Mouse (Mus musculus) liver, embryonic 14.5 days (tissue): Measurements from ENCODE around the gene Abca1. TPM values are rescaled to one million over a fixed set of nuclear protein-coding genes. Genes with fewer than 3 reads are reported as not detected.

Source experiments
- ATAC-seq: fragments of 200-750 bp; cut with Nextera tagmentation; 2 replicates; pipeline ENCODE4 v1.8.0; 2017; ENCODE audit warnings: moderate number of reproducible peaks, mild to moderate bottlenecking, moderate library complexity; ENCODE audit not compliant: insufficient read depth
- DNase-seq, 3 experiments: peaks; one replicate each; pipeline ENCODE4 v3.0.0-alpha.2; 2012 to 2013; ENCODE audit warnings: low read depth in 3 of 3, low spot score in 3 of 3
- H3K27ac ChIP-seq: fragments of 300-500 bp; sonication (generic); 2 replicates; pipeline ENCODE4 v1.5.1; 2014; ENCODE audit warnings: moderate library complexity, mild to moderate bottlenecking, control low read depth, inconsistent platforms
- H3K27me3 ChIP-seq: fragments of 300-500 bp; sonication (generic); 2 replicates; pipeline ENCODE4 v1.6.1; 2014; ENCODE audit warnings: mild to moderate bottlenecking, low read length, moderate library complexity; ENCODE audit not compliant: control insufficient read depth, insufficient read depth
- H3K36me3 ChIP-seq: fragments of 300-500 bp; sonication (generic); replicated peaks from 2 replicates; pipeline ENCODE4 v1.6.1; 2014; ENCODE audit warnings: low read depth; ENCODE audit not compliant: control insufficient read depth, insufficient read depth
- H3K4me1 ChIP-seq, 2 experiments: fragments of 200-500 bp in 1 of 2; fragments of 300-500 bp in 1 of 2; sonication (generic) in 1 of 2; replicated peaks; 2 replicates each; pipeline ENCODE4 v1.6.1; 2012 to 2014; ENCODE audit warnings: antibody characterized with exemption in 1 of 2, inconsistent platforms in 1 of 2, low read length in 1 of 2; ENCODE audit not compliant: control insufficient read depth in 2 of 2, insufficient read depth in 2 of 2
- H3K4me2 ChIP-seq: fragments of 300-500 bp; sonication (generic); 2 replicates; pipeline ENCODE4 v1.6.1; 2014; ENCODE audit warnings: low read depth, mild to moderate bottlenecking, control low read depth, moderate library complexity
- H3K4me3 ChIP-seq, 2 experiments: fragments of 200-500 bp in 1 of 2; fragments of 300-500 bp in 1 of 2; sonication (generic) in 1 of 2; 2 replicates each; pipeline ENCODE4 v1.5.1; 2012 to 2014; ENCODE audit warnings: low read depth in 2 of 2, low read length in 2 of 2, mild to moderate bottlenecking in 2 of 2, control low read depth in 1 of 2, inconsistent platforms in 1 of 2, moderate library complexity in 1 of 2; ENCODE audit not compliant: insufficient read depth in 1 of 2
- H3K9ac ChIP-seq: fragments of 300-500 bp; sonication (generic); replicated peaks from 2 replicates; pipeline ENCODE4 v1.6.1; 2014; ENCODE audit warnings: mild to moderate bottlenecking, control low read depth, moderate library complexity
- H3K9me3 ChIP-seq: fragments of 300-500 bp; sonication (generic); 2 replicates; pipeline ENCODE4 v1.6.1; 2016; ENCODE audit warnings: low read length, mixed read lengths; ENCODE audit not compliant: control insufficient read depth
- CTCF ChIP-seq: IDR thresholded peaks from 2 replicates; pipeline ENCODE4 v1.5.1; 2016; ENCODE audit warnings: antibody characterized with exemption, low read depth, control low read depth
- EP300 ChIP-seq: IDR thresholded peaks from 2 replicates; pipeline ENCODE4 v1.6.1; 2016; ENCODE audit warnings: antibody characterized with exemption, low read depth
- WGBS: fragments of 180-500 bp; shearing (Covaris S2); extraction: QIAGEN DNeasy Blood & Tissue Kit; methylation state at CpG from one replicate; pipeline ENCODE4 v1.1.7; 2014; ENCODE audit not compliant: insufficient replicate concordance; 5-methylcytosine and 5-hydroxymethylcytosine counted together
- polyA plus RNA-seq, 2 experiments: library from polyadenylated mRNA; depleted of rRNA in 1 of 2; stranded (reverse) in 1 of 2; unstranded in 1 of 2; fragments of >200 nt; fragmentation: Nextera tagmentation in 1 of 2; extraction: Ambion mirVana in 1 of 2; gene quantifications; 2 replicates each; pipeline versions ENCODE4 v1.2.1 to v1.2.3; 2012 to 2014

The Abca1 gene
- polyA plus RNA-seq, 2 experiments = 7.0 to 12.0 TPM

DNA sequence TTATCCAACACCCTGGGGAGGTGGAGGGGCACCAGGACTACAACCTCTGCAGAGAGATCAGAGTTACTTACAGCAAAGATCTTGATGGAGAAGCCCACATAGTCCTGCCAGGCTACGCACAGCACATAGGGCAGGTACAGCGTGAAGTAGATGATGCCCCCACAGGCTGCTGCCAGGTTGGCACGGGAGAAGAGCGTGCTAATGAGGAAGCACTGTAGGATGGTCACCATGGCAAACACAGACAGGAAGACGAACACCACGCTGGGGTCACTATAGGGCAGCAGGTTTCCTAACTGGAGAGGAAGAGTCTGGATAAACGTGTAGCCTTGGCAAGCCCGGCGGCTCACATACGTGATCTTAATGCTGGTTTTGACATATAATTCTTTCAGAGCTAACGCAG, 77.8 kb downstream of the Abca1 start:
- 61% methylated on average over 11 of the region's 11 CpGs for WGBS
- H3K4me3 ChIP-seq = no peak overlapping the region
- ATAC-seq (no peak), DNase-seq (no peak)
- H3K27ac ChIP-seq = no peak overlapping the region
- no peaks in the 10 kb centered on the region for H3K9me3 ChIP-seq
- H3K4me2 ChIP-seq = no peak overlapping the region
- no peak overlapping the region for H3K9ac ChIP-seq
- H3K36me3 ChIP-seq = no peaks in the 10 kb centered on the region; the same call in 1 of the 2 replicates
- no peak for TF ChIP-seq EP300
- TF ChIP-seq CTCF = no peak
- H3K4me1 ChIP-seq = no peaks in the 10 kb centered on the region
- H3K27me3 ChIP-seq = no peaks in the 10 kb centered on the region

DNA sequence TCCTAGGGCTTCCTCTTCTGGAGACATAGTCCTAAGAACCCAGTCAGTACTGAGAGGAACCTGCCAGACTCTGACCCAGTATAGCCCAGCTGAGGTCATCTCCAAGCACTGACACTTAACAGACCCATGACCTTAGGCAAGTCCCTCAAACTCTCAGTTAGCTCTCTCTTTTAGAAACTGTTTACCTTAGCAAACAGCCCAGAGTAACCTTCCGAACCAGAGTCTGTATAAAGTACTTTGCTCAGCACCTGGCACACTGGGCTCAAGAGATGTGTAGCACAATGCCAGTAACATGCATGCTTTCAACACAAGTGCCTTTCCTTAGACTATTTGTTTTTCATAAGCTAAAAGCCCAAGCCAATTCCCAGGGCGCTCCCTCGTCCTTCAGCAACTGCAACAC, 79.4 kb downstream of the Abca1 start:
- no peaks in the 10 kb centered on the region for H3K9me3 ChIP-seq
- no peak overlapping the region for H3K27ac ChIP-seq
- TF ChIP-seq EP300 (no peak), CTCF (no peak)
- no peak for DNase-seq
- H3K4me3 ChIP-seq = no peak overlapping the region
- H3K4me2 ChIP-seq = no peak overlapping the region
- WGBS = 66% methylated on average over 3 of the region's 3 CpGs
- no peak for ATAC-seq
- H3K27me3 ChIP-seq = no peaks in the 10 kb centered on the region
- no peak overlapping the region for H3K9ac ChIP-seq
- no peaks in the 10 kb centered on the region; the same call in 1 of the 2 replicates for H3K36me3 ChIP-seq
- H3K4me1 ChIP-seq = no peaks in the 10 kb centered on the region

GRCm38 (mm10) chr4:53078793-53079310, 80.8 kb downstream of the Abca1 start:
- DNase-seq (no peak), ATAC-seq (no peak)
- TF ChIP-seq EP300 (no peak), CTCF (no peak)
- H3K4me3 ChIP-seq = no peak overlapping the region
- no peak overlapping the region for H3K9ac ChIP-seq
- no peaks in the 10 kb centered on the region; the same call in 1 of the 2 replicates for H3K36me3 ChIP-seq
- H3K4me1 ChIP-seq = no peaks in the 10 kb centered on the region
- H3K9me3 ChIP-seq = no peaks in the 10 kb centered on the region
- H3K27me3 ChIP-seq = no peaks in the 10 kb centered on the region
- WGBS = 49% methylated on average over 2 of the region's 2 CpGs
- no peak overlapping the region for H3K4me2 ChIP-seq
- no peak overlapping the region for H3K27ac ChIP-seq

DNA sequence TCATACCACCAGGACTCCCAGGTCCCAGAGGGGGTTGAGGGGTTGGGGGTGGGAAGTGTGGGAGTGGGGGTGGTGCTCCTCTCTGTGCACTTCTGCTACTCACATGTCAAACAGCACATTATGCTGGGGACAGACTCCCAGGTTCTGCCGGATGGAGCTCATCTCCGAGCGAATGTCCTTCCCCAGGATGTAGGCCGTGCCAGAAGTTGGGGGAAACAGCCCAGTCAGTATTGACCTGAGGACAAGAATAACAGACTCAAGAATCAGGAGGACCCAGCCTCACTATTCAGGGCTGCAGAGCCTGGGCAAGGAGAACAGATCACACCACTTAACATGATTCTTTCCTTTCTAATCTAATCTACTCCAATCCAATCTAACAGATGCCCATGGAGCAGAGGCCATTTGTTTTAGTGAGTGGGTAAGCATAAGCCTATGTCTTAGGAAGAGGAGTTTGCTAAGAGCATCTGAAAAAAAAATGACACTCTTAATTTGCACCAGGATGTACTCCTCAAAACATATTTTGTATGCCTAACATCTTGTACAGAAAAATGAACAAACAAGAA, 82.8 kb downstream of the Abca1 start:
- no peak overlapping the region for H3K27ac ChIP-seq
- no peaks in the 10 kb centered on the region for H3K9me3 ChIP-seq
- H3K9ac ChIP-seq = no peak overlapping the region
- H3K27me3 ChIP-seq = no peaks in the 10 kb centered on the region
- H3K4me1 ChIP-seq = no peaks in the 10 kb centered on the region
- DNase-seq (no peak), ATAC-seq (no peak)
- WGBS = 74% methylated on average over 4 of the region's 4 CpGs
- H3K4me2 ChIP-seq = no peak overlapping the region
- no peak overlapping the region for H3K4me3 ChIP-seq
- TF ChIP-seq EP300 (no peak), CTCF (no peak)
- H3K36me3 ChIP-seq = no peaks in the 10 kb centered on the region; the same call in 1 of the 2 replicates

GRCm38 (mm10) chr4:53073025-53073424, 86.7 kb downstream of the Abca1 start:
- no peak overlapping the region for H3K27ac ChIP-seq
- H3K4me3 ChIP-seq = no peak overlapping the region
- H3K4me1 ChIP-seq = no peaks in the 10 kb centered on the region
- H3K9ac ChIP-seq = no peak overlapping the region
- 71% methylated on average over 7 of the region's 7 CpGs for WGBS
- H3K9me3 ChIP-seq = no peaks in the 10 kb centered on the region
- H3K4me2 ChIP-seq = no peak overlapping the region
- no peaks in the 10 kb centered on the region for H3K27me3 ChIP-seq
- ATAC-seq = no peak
- no peak for TF ChIP-seq EP300
- TF ChIP-seq CTCF = no peak
- H3K36me3 ChIP-seq = no peaks in the 10 kb centered on the region; the same call in 1 of the 2 replicates
- no peak for DNase-seq
